ENCODE assay signal across 7 mouse cellular contexts in genomic region chr2:32712586-32712933, GRCm38 (mm10). TPM values are rescaled to one million over a fixed set of nuclear protein-coding genes. Genes with fewer than 3 reads are reported as not detected.
DNase-seq lines count a peak whose midpoint lies in the region; ATAC-seq lines count a peak whose summit lies in the region.

No protein-coding gene starts in this region.

- no peaks in the 10 kb centered on the region for H3K9me3 ChIP-seq in hindbrain, embryonic 15.5 days

- WGBS in hindbrain, embryonic 15.5 days = 0% methylated on average over 36 of the region's 44 CpGs

- H3K4me1 ChIP-seq in hindbrain, embryonic 15.5 days (replicated peaks) = peaks cover 30% of the 10 kb centered on the region

- H3K36me3 ChIP-seq in hindbrain, embryonic 15.5 days = peaks cover 25% of the 10 kb centered on the region

- peak overlapping the region; percentile 86 for H3K4me3 ChIP-seq in hindbrain, embryonic 15.5 days

- peak; percentile 96 for DNase-seq in ZHBTc4 (ENCODE audit: low read depth, low spot score)
- peak; percentile 91 to 96 for DNase-seq in cerebellum, postnatal 36 days
- DNase-seq in frontal cortex, postnatal 36 days (ENCODE audit: low spot score in 2 of 2) = peak; percentile 92 to 93
- DNase-seq in left cerebral cortex, adult 9 months (ENCODE audit: low spot score in 2 of 2) = peak; percentile 78 to 92
- peak; percentile 96 for DNase-seq in right cerebral cortex, postnatal 25 days

- H3K27ac ChIP-seq in hindbrain, embryonic 15.5 days (replicated peaks) = peak overlapping the region; percentile 100

- peak overlapping the region; percentile 85 for H3K4me2 ChIP-seq in hindbrain, embryonic 15.5 days

- ATAC-seq in hindbrain, embryonic 15.5 days (ENCODE audit: low FRiP score, low read depth) = peak; percentile 81
- peak; percentile 48 for ATAC-seq in megakaryocyte progenitor cell, adult 5-6 weeks (replicated peaks; ENCODE audit: poor library complexity)

- peak overlapping the region; percentile 97 for H3K9ac ChIP-seq in hindbrain, embryonic 15.5 days

- no peaks in the 10 kb centered on the region for H3K27me3 ChIP-seq in hindbrain, embryonic 15.5 days

RNA-seq across cellular contexts. Expression of gene Cdk9, which starts 0.3 kb away (rescaled TPM):
- polyA plus RNA-seq in hindbrain, embryonic 15.5 days (2015; fragmentation: Nextera tagmentation; extraction: Ambion mirVana) = 69.0 and 73.4 TPM in 2 replicates
- total RNA-seq in megakaryocyte progenitor cell, adult 5-6 weeks (2015) = 63.4 and 79.2 TPM in 2 replicates
- 39.3 and 42.5 TPM in 2 replicates for total RNA-seq in megakaryocyte progenitor cell, adult 5-6 weeks (2017)

RNA-seq across cellular contexts. Expression of gene Sh2d3c, which starts 8.3 kb away (rescaled TPM):
- 50.1 and 53.3 TPM in 2 replicates for polyA plus RNA-seq in hindbrain, embryonic 15.5 days (2015; fragmentation: Nextera tagmentation; extraction: Ambion mirVana)
- 18.2 and 19.9 TPM in 2 replicates for total RNA-seq in megakaryocyte progenitor cell, adult 5-6 weeks (2015)
- total RNA-seq in megakaryocyte progenitor cell, adult 5-6 weeks (2017) = 10.3 and 10.7 TPM in 2 replicates

RNA-seq across cellular contexts. Expression of gene Fpgs, which starts 8.6 kb away (rescaled TPM):
- 20.4 and 22.7 TPM in 2 replicates for polyA plus RNA-seq in hindbrain, embryonic 15.5 days (2015; fragmentation: Nextera tagmentation; extraction: Ambion mirVana)
- 18.0 and 19.1 TPM in 2 replicates for total RNA-seq in megakaryocyte progenitor cell, adult 5-6 weeks (2015)
- total RNA-seq in megakaryocyte progenitor cell, adult 5-6 weeks (2017) = 20.7 and 27.4 TPM in 2 replicates

RNA-seq across cellular contexts. Expression of gene 6330409D20Rik, which starts 28.3 kb away (rescaled TPM):
- polyA plus RNA-seq in hindbrain, embryonic 15.5 days (2015; fragmentation: Nextera tagmentation; extraction: Ambion mirVana) = 3.4 and 3.5 TPM in 2 replicates
- total RNA-seq in megakaryocyte progenitor cell, adult 5-6 weeks (2015) = not detected in 2 replicates
- total RNA-seq in megakaryocyte progenitor cell, adult 5-6 weeks (2017) = not detected in 2 replicates

RNA-seq across cellular contexts. Expression of gene Tor2a, which starts 44.5 kb away (rescaled TPM):
- polyA plus RNA-seq in hindbrain, embryonic 15.5 days (2015; fragmentation: Nextera tagmentation; extraction: Ambion mirVana) = 50.3 and 53.3 TPM in 2 replicates
- 25.1 and 26.7 TPM in 2 replicates for total RNA-seq in megakaryocyte progenitor cell, adult 5-6 weeks (2015)
- 16.2 and 24.5 TPM in 2 replicates for total RNA-seq in megakaryocyte progenitor cell, adult 5-6 weeks (2017)

Comparison
In these comparisons a context has a peak if more than half of its experiments do, and no peak if none do; other contexts are left out.
1. Peak in every context shown above with its lines: DNase-seq, ATAC-seq, H3K4me3 ChIP-seq and H3K27ac ChIP-seq.